Mouse (Mus musculus): ENCODE results near the gene Spcs2. TPM values are rescaled to one million over a fixed set of nuclear protein-coding genes. Genes with fewer than 3 reads are reported as not detected.
"Not testable (repeated sequence)": the region's sequence is repeated elsewhere in the genome, so short reads cannot be mapped to it uniquely, and the experiment has no call there.

Spcs2 gene
- polyA plus RNA-seq, 1 experiment = 78.5 TPM

DNA sequence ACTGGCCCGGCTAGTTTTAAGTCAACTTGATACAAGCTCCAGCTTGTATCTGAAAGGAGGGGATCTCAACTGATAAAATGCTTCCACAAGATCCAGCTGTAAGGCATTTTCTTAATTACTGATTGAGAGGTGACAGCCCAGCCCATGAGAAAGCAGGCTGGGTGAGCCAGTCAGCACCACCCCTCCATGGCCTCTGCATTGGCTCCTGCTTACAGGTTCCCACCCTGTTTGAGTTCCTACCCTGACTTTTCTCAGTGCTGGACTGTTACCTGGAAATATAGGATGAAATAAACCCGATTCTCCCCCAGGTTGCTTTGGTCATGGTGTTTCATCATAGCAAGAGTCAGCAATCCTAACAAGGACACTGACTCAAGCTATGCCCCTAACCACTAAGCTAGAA lies 41.3 kb downstream of the Spcs2 start:
- no peak for TF ChIP-seq POLR2A (IDR thresholded peaks at IDR 0.05; ENCODE audit: borderline replicate concordance, insufficient read depth, low read length)
- TF ChIP-seq CTCF (IDR thresholded peaks at IDR 0.05; ENCODE audit: borderline replicate concordance, insufficient read depth, low read depth, low read length) = no peak
- Histone ChIP-seq H3K27me3 (ENCODE audit: control insufficient read depth, insufficient read depth, low read length) (no peaks in the 10 kb centered on the region), H3K4me3 (replicated peaks; ENCODE audit: insufficient read depth, low read depth, low read length) (no peak overlapping the region), H3K27ac (ENCODE audit: insufficient read depth, low read length) (no peak overlapping the region), H3K4me1 (ENCODE audit: control insufficient read depth, insufficient read depth, low read length) (no peaks in the 10 kb centered on the region)
- DNase-seq = no peak
- WGBS = 90% methylated on average over 2 of the region's 2 CpGs

DNA sequence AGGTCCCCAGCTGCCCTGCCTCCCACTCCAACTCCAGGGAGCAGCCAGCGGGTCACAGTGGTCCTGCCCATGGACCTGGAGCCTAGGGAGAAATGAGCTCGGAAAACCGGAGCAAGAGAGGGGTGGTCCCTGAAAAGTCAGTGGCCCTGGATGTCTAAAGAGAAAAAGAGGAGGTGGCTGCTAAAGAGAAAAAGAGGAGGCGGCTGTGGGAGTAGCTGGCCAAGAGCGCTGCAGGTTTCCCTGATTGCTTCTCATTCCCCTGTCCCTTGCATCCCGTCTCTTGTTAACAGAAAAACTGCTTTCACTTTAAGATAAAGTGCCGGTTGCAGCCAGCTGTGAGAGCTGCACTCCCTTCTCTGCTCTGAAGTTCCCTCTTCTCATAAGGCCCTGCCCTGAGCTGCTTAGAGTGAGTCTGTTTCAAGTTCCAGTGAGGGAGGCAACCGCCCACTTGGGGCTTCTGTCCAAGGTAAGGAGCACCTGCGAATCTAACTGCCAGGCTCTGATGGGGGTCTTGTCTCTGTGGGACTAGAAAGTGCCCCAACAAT lies 45.0 kb downstream of the Spcs2 start:
- H3K27ac ChIP-seq (ENCODE audit: insufficient read depth, low read length); H3K4me1 ChIP-seq (ENCODE audit: control insufficient read depth, insufficient read depth, low read length); DNase-seq; H3K27me3 ChIP-seq (ENCODE audit: control insufficient read depth, insufficient read depth, low read length); H3K4me3 ChIP-seq (replicated peaks; ENCODE audit: insufficient read depth, low read depth, low read length): not testable (repeated sequence)
- WGBS = 39% methylated on average over 9 of the region's 9 CpGs

- WGBS = 83% methylated on average over 11 of the region's 11 CpGs
- no peak for DNase-seq
These were observed 49.9 kb downstream of the Spcs2 start for GRCm38 (mm10) chr7:99813394-99813793.

GRCm38 (mm10) chr7:99811661-99812060 lies 51.6 kb downstream of the Spcs2 start:
- no peak overlapping the region for H3K4me3 ChIP-seq (replicated peaks; ENCODE audit: insufficient read depth, low read depth, low read length)
- H3K27me3 ChIP-seq (ENCODE audit: control insufficient read depth, insufficient read depth, low read length) = no peaks in the 10 kb centered on the region
- TF ChIP-seq CTCF (IDR thresholded peaks at IDR 0.05; ENCODE audit: borderline replicate concordance, insufficient read depth, low read depth, low read length) = no peak
- no peak for TF ChIP-seq POLR2A (IDR thresholded peaks at IDR 0.05; ENCODE audit: borderline replicate concordance, insufficient read depth, low read length)
- DNase-seq = no peak
- no peaks in the 10 kb centered on the region for H3K4me1 ChIP-seq (ENCODE audit: control insufficient read depth, insufficient read depth, low read length)
- no peak overlapping the region for H3K27ac ChIP-seq (ENCODE audit: insufficient read depth, low read length)
- WGBS = 96% methylated on average over 4 of the region's 4 CpGs

More at GRCm38 (mm10) chr7:99813394-99813793, 49.9 kb downstream of the Spcs2 start:
- no peak for TF ChIP-seq POLR2A (IDR thresholded peaks at IDR 0.05; ENCODE audit: borderline replicate concordance, insufficient read depth, low read length)
- TF ChIP-seq CTCF (IDR thresholded peaks at IDR 0.05; ENCODE audit: borderline replicate concordance, insufficient read depth, low read depth, low read length) = peak; percentile 57
- H3K4me3 ChIP-seq (replicated peaks; ENCODE audit: insufficient read depth, low read depth, low read length) = no peak overlapping the region
- no peaks in the 10 kb centered on the region for H3K4me1 ChIP-seq (ENCODE audit: control insufficient read depth, insufficient read depth, low read length)
- no peak overlapping the region for H3K27ac ChIP-seq (ENCODE audit: insufficient read depth, low read length)
- H3K27me3 ChIP-seq (ENCODE audit: control insufficient read depth, insufficient read depth, low read length) = no peaks in the 10 kb centered on the region

DNA sequence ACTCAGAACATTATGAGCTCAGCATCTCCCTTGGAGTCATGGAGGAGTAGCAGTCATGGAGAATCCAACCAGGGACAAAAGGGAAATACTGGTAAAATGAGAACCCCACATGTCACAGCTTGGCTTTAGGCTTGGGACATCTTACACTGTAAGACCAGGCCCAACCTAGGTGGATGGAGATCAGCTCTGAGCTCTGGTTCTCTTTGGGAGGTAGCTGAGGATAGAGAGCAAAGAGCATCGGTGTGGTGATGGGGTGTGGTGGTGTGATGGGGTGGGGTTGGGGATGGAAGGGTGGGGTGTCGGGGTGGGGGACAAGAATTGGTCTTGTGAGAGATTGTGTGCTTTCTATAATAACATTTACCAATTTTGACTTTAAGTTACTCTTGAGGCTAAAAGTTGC lies 52.4 kb downstream of the Spcs2 start:
- TF ChIP-seq POLR2A (IDR thresholded peaks at IDR 0.05; ENCODE audit: borderline replicate concordance, insufficient read depth, low read length) (no peak), CTCF (IDR thresholded peaks at IDR 0.05; ENCODE audit: borderline replicate concordance, insufficient read depth, low read depth, low read length) (no peak)
- no peak overlapping the region for H3K4me3 ChIP-seq (replicated peaks; ENCODE audit: insufficient read depth, low read depth, low read length)
- DNase-seq = no peak
- 98% methylated on average over 2 of the region's 2 CpGs for WGBS
- H3K27me3 ChIP-seq (ENCODE audit: control insufficient read depth, insufficient read depth, low read length) = no peaks in the 10 kb centered on the region
- no peaks in the 10 kb centered on the region for H3K4me1 ChIP-seq (ENCODE audit: control insufficient read depth, insufficient read depth, low read length)
- H3K27ac ChIP-seq (ENCODE audit: insufficient read depth, low read length) = no peak overlapping the region

DNA sequence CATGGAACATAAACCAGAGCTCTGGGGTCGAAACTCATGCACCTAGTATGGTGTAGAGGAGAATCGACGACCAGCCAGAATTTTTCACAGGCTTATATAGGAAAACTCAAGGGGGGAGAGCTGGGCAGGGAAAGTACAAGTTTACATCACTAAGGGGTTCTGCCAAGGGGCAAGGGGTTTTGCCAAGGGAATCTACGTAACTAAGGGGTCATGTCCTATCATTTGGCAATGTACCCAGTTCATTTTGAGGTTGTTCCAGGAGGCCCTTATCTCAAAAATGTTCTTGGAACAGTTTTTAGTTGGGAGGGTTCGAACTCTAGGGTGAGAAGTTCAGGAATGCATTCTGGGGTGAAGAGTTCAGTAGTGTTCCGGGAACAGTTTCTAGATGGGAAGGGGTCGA lies 56.2 kb downstream of the Spcs2 start:
- not testable (repeated sequence) for H3K27me3 ChIP-seq (ENCODE audit: control insufficient read depth, insufficient read depth, low read length); DNase-seq

DNA sequence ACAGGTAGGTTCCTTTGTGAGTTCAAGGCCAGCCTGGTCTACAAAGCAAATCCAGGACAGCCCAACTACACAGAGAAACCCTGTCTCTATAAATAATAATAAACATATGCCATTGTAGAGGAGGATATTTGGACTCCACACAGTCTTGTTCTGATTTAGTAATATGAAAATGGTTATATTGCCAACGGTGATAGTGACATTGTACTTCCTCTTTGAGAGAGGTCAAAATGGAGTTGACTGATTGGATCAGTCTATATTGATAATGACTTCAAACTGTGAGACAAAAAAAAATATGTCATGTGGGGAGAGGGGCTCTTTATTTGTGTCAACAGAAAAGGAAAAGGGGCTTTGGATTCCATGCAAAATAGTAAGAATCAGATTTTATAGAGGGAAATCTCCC lies 57.9 kb downstream of the Spcs2 start:
- no peak for TF ChIP-seq POLR2A (IDR thresholded peaks at IDR 0.05; ENCODE audit: borderline replicate concordance, insufficient read depth, low read length)
- TF ChIP-seq CTCF (IDR thresholded peaks at IDR 0.05; ENCODE audit: borderline replicate concordance, insufficient read depth, low read depth, low read length) = no peak
- no peak overlapping the region for H3K4me3 ChIP-seq (replicated peaks; ENCODE audit: insufficient read depth, low read depth, low read length)
- no peak for DNase-seq
- H3K4me1 ChIP-seq (ENCODE audit: control insufficient read depth, insufficient read depth, low read length) = no peaks in the 10 kb centered on the region
- H3K27ac ChIP-seq (ENCODE audit: insufficient read depth, low read length) = no peak overlapping the region
- WGBS = 85% methylated on average over 1 of the region's 1 CpGs
- no peaks in the 10 kb centered on the region for H3K27me3 ChIP-seq (ENCODE audit: control insufficient read depth, insufficient read depth, low read length)

More for the DNA sequence above, 56.2 kb downstream of the Spcs2 start:
- H3K4me3 ChIP-seq (replicated peaks; ENCODE audit: insufficient read depth, low read depth, low read length); H3K4me1 ChIP-seq (ENCODE audit: control insufficient read depth, insufficient read depth, low read length); H3K27ac ChIP-seq (ENCODE audit: insufficient read depth, low read length): not testable (repeated sequence)
- WGBS = 81% methylated on average over 7 of the region's 7 CpGs

DNA sequence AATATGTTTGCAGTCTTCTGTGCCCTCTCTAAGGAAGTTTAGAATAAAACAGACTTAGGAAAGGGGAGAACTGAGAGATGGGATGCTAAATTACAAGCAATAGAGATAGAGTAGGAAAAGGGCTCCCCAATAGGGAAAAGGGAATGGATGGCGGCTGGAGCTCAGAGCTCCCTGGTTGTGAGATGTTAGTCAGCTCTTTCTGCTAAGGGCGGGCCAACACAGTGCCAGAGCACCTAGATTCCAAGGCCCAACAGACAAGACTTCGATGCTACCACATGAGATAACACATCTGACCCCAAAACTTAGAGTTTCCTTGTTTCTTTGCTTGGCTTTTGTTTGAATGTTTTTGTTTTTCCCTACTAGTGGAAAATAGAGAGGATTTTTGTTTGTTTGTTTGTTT lies 59.2 kb downstream of the Spcs2 start:
- not testable (repeated sequence) for H3K27me3 ChIP-seq (ENCODE audit: control insufficient read depth, insufficient read depth, low read length); H3K4me1 ChIP-seq (ENCODE audit: control insufficient read depth, insufficient read depth, low read length); H3K4me3 ChIP-seq (replicated peaks; ENCODE audit: insufficient read depth, low read depth, low read length); DNase-seq; H3K27ac ChIP-seq (ENCODE audit: insufficient read depth, low read length)
- 86% methylated on average over 3 of the region's 3 CpGs for WGBS

DNA sequence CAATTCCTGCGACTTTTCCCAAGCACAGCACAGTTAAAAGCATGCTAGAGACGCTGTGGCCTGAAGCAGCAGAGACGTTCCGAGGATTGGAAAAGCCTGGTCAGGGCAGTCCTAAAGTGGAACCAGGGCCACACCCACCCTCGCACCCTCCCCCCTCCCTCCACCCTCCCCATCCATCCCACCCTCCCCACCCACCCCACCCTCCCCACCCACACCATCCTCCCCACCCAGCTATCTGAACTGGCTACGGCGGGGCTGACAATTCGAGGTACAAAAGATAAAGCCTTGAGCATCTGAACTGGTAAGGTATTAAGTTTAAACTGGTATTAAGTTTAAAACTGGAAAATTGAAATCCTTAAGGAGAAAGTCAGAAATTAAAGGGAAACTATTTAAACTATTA lies 59.7 kb downstream of the Spcs2 start:
- WGBS = 72% methylated on average over 8 of the region's 8 CpGs
- no peak overlapping the region for H3K27ac ChIP-seq (ENCODE audit: insufficient read depth, low read length)
- no peak for TF ChIP-seq POLR2A (IDR thresholded peaks at IDR 0.05; ENCODE audit: borderline replicate concordance, insufficient read depth, low read length)
- no peak for TF ChIP-seq CTCF (IDR thresholded peaks at IDR 0.05; ENCODE audit: borderline replicate concordance, insufficient read depth, low read depth, low read length)

More for the DNA sequence above, 59.7 kb downstream of the Spcs2 start:
- Histone ChIP-seq H3K4me1 (ENCODE audit: control insufficient read depth, insufficient read depth, low read length) (no peaks in the 10 kb centered on the region), H3K4me3 (replicated peaks; ENCODE audit: insufficient read depth, low read depth, low read length) (no peak overlapping the region), H3K27me3 (ENCODE audit: control insufficient read depth, insufficient read depth, low read length) (no peaks in the 10 kb centered on the region)
- no peak for DNase-seq
